ENCODE assay signal across 8 mouse cellular contexts in genomic region chr8:46216838-46217237, GRCm38 (mm10). TPM values are rescaled to one million over a fixed set of nuclear protein-coding genes. Genes with fewer than 3 reads are reported as not detected.
DNase-seq lines count a peak whose midpoint lies in the region; ATAC-seq and TF ChIP-seq lines count a peak whose summit lies in the region.

No protein-coding gene starts in this region.

- 12% methylated on average over 14 of the region's 14 CpGs for WGBS in spleen, adult 2 months
- 2% methylated on average over 14 of the region's 14 CpGs for WGBS in embryonic facial prominence, embryonic 13.5 days
- WGBS in limb, embryonic 12.5 days, result 7% methylated on average over 14 of the region's 14 CpGs
- under 1% methylated on average over 14 of the region's 14 CpGs for WGBS in midbrain, embryonic 14.5 days

- DNase-seq in spleen, adult 2 months (ENCODE audit: low read depth in 1 of 2, low spot score in 2 of 2), result no peak
- DNase-seq in spleen, postnatal 14 days (ENCODE audit: low spot score in 2 of 2), result no peak
- peak; percentile 86 to 88 for DNase-seq in heart, adult 9 months (ENCODE audit: low spot score in 2 of 2)
- DNase-seq in kidney, adult 8-10 months, result peak; percentile 67 to 76
- peak; percentile 86 for DNase-seq in midbrain, embryonic 14.5 days
- DNase-seq in testis, postnatal 10 days (ENCODE audit: low spot score), result peak; percentile 76

- H3K9ac ChIP-seq in embryonic facial prominence, embryonic 13.5 days, result peak overlapping the region; percentile 69
- peak overlapping the region; percentile 47 for H3K9ac ChIP-seq in limb, embryonic 12.5 days (replicated peaks)
- peak overlapping the region; percentile 39 for H3K9ac ChIP-seq in midbrain, embryonic 14.5 days (replicated peaks; ENCODE audit: low read length)

- ATAC-seq in embryonic facial prominence, embryonic 13.5 days (ENCODE audit: insufficient number of reproducible peaks, insufficient read depth, low FRiP score, low TSS enrichment, low read depth), result peak; percentile 82
- ATAC-seq in limb, embryonic 12.5 days (ENCODE audit: insufficient number of reproducible peaks, insufficient read depth, low FRiP score, low TSS enrichment, low read depth), result peak; percentile 76
- ATAC-seq in midbrain, embryonic 14.5 days (ENCODE audit: low FRiP score, low TSS enrichment), result peak; percentile 90

- TF ChIP-seq POLR2A in spleen, adult 2 months (IDR thresholded peaks at IDR 0.05; ENCODE audit: low read depth, low read length), result no peak

- no peaks in the 10 kb centered on the region for H3K36me3 ChIP-seq in spleen, adult 2 months (ENCODE audit: control insufficient read depth, insufficient read depth, low read length)
- no peaks in the 10 kb centered on the region for H3K36me3 ChIP-seq in embryonic facial prominence, embryonic 13.5 days
- H3K36me3 ChIP-seq in limb, embryonic 12.5 days, result no peaks in the 10 kb centered on the region
- H3K36me3 ChIP-seq in midbrain, embryonic 14.5 days (ENCODE audit: control insufficient read depth, insufficient read depth, low read length), result no peaks in the 10 kb centered on the region

- no peak for TF ChIP-seq CTCF in spleen, adult 2 months (IDR thresholded peaks at IDR 0.05; ENCODE audit: extremely low read depth, insufficient read depth, insufficient read length, insufficient replicate concordance)

- H3K27me3 ChIP-seq in spleen, adult 2 months (ENCODE audit: control insufficient read depth, insufficient read depth, low read length), result no peaks in the 10 kb centered on the region
- no peaks in the 10 kb centered on the region for H3K27me3 ChIP-seq in embryonic facial prominence, embryonic 13.5 days
- H3K27me3 ChIP-seq in limb, embryonic 12.5 days, result no peaks in the 10 kb centered on the region
- no peaks in the 10 kb centered on the region; the same call in 1 of the 2 replicates for H3K27me3 ChIP-seq in midbrain, embryonic 14.5 days (ENCODE audit: control insufficient read depth, insufficient read depth, low read length)

- no peaks in the 10 kb centered on the region for H3K4me1 ChIP-seq in spleen, adult 2 months (ENCODE audit: control insufficient read depth, insufficient read depth, insufficient read length)
- peaks cover 11% of the 10 kb centered on the region for H3K4me1 ChIP-seq in embryonic facial prominence, embryonic 13.5 days
- peaks cover 5% of the 10 kb centered on the region for H3K4me1 ChIP-seq in limb, embryonic 12.5 days (replicated peaks)
- H3K4me1 ChIP-seq in midbrain, embryonic 14.5 days (ENCODE audit: control insufficient read depth, insufficient read depth, low read length), result peaks cover 8% of the 10 kb centered on the region; the same call in 1 of the 2 replicates

- H3K27ac ChIP-seq in spleen, adult 2 months (ENCODE audit: insufficient read depth, low read length), result no peak overlapping the region
- H3K27ac ChIP-seq in embryonic facial prominence, embryonic 13.5 days, result peak overlapping the region; percentile 69; the same call in 1 of the 2 replicates
- H3K27ac ChIP-seq in limb, embryonic 12.5 days, result peak overlapping the region; percentile 20; the same call in 1 of the 2 replicates
- H3K27ac ChIP-seq in midbrain, embryonic 14.5 days (replicated peaks; ENCODE audit: low read depth, low read length), result peak overlapping the region; percentile 77

- peak overlapping the region; percentile 64 for H3K4me2 ChIP-seq in embryonic facial prominence, embryonic 13.5 days
- peak overlapping the region; percentile 57 for H3K4me2 ChIP-seq in limb, embryonic 12.5 days
- peak overlapping the region; percentile 57 for H3K4me2 ChIP-seq in midbrain, embryonic 14.5 days (ENCODE audit: low read length)

- H3K4me3 ChIP-seq in spleen, adult 2 months (ENCODE audit: extremely low read depth, insufficient read depth, insufficient read length), result 0 out of 2 replicates have a peak overlapping the region, but pooled peaks have one; percentile 6
- H3K4me3 ChIP-seq in embryonic facial prominence, embryonic 13.5 days, result peak overlapping the region; percentile 41
- peak overlapping the region; percentile 34 for H3K4me3 ChIP-seq in limb, embryonic 12.5 days (replicated peaks)
- peak overlapping the region; percentile 24 for H3K4me3 ChIP-seq in midbrain, embryonic 14.5 days (replicated peaks; ENCODE audit: low read depth, low read length)

- H3K9me3 ChIP-seq in embryonic facial prominence, embryonic 13.5 days, result no peaks in the 10 kb centered on the region
- no peaks in the 10 kb centered on the region for H3K9me3 ChIP-seq in limb, embryonic 12.5 days
- no peaks in the 10 kb centered on the region for H3K9me3 ChIP-seq in midbrain, embryonic 14.5 days (ENCODE audit: control insufficient read depth, low read length)

RNA-seq across cellular contexts. Expression of gene Slc25a4, which starts 5.8 kb away (rescaled TPM):
- polyA plus RNA-seq in spleen, adult 2 months (2012; rRNA removed), result 84.5 and 116 TPM in 2 replicates
- polyA plus RNA-seq in embryonic facial prominence, embryonic 13.5 days (2015; fragmentation: Nextera tagmentation; extraction: Ambion mirVana), result 540 and 549 TPM in 2 replicates
- 484 and 487 TPM in 2 replicates for polyA plus RNA-seq in limb, embryonic 12.5 days (2016; fragmentation: Nextera tagmentation; extraction: Ambion mirVana)
- polyA plus RNA-seq in midbrain, embryonic 14.5 days (2014; fragmentation: Nextera tagmentation; extraction: Ambion mirVana), result 795 and 885 TPM in 2 replicates

Comparison
In these comparisons a context has a peak if more than half of its experiments do, and no peak if none do; other contexts are left out.
1. DNase-seq: peak in heart, adult 9 months (2 of 2), kidney, adult 8-10 months (2 of 2), midbrain, embryonic 14.5 days (single experiment) and testis, postnatal 10 days (single experiment); none in spleen, adult 2 months (0 of 2) and spleen, postnatal 14 days (0 of 2).
2. Peak in every context shown above with its lines, with median percentiles within 50 percentile points of each other: H3K4me3 ChIP-seq, ATAC-seq, H3K4me2 ChIP-seq and H3K9ac ChIP-seq.